Mouse (Mus musculus) spleen, adult 2 months (tissue): ENCODE measurements around the gene Gm5862.
"Not testable (repeated sequence)": the region's sequence is repeated elsewhere in the genome, so short reads cannot be mapped to it uniquely, and the experiment has no call there.

Source experiments
- CTCF ChIP-seq: fragments of 200-500 bp; IDR thresholded peaks from 2 replicates; pipeline ENCODE4 v1.5.1; 2011; ENCODE audit warnings: mild to moderate bottlenecking, inconsistent platforms; ENCODE audit not compliant: insufficient read depth, insufficient read length, insufficient replicate concordance; ENCODE audit errors: extremely low read depth
- POLR2A ChIP-seq: fragments of 200-500 bp; IDR thresholded peaks from 2 replicates; pipeline ENCODE4 v1.6.1; 2011; ENCODE audit warnings: low read depth, low read length, inconsistent platforms

- not testable (repeated sequence) for TF ChIP-seq POLR2A, CTCF
Measured at GRCm38 (mm10) chr5:25972563-25972962, 50.2 kb downstream of the Gm5862 start, which contains the start of gene Gm21680.
